Mouse (Mus musculus): ENCODE results near the gene Ddc.
A peak's percentile ranks its signal among the peaks of the same experiment; 100 is the strongest.

Gene Ddc

GRCm38 (mm10) chr11:11821387-11821975 is 76.5 kb downstream of the Ddc start:
- DNase-seq, result peak; percentile 58

GRCm38 (mm10) chr11:11820737-11821136 is 77.2 kb downstream of the Ddc start:
- DNase-seq, result no peak

- peak; percentile 88 for DNase-seq
Measured at GRCm38 (mm10) chr11:11820251-11820650, 77.7 kb downstream of the Ddc start.

GRCm38 (mm10) chr11:11819206-11819605 is 78.7 kb downstream of the Ddc start:
- no peak for DNase-seq

- no peak for DNase-seq
Measured at GRCm38 (mm10) chr11:11818797-11819196, 79.1 kb downstream of the Ddc start.

GRCm38 (mm10) chr11:11815737-11816136 is 82.2 kb downstream of the Ddc start:
- DNase-seq, result no peak

GRCm38 (mm10) chr11:11811906-11812480 is 86.0 kb downstream of the Ddc start:
- peak; percentile 83 for DNase-seq

- DNase-seq, result no peak
Measured at GRCm38 (mm10) chr11:11809404-11810175, 88.4 kb downstream of the Ddc start.

- peak; percentile 97 for DNase-seq
Measured at GRCm38 (mm10) chr11:11808820-11809403, 89.0 kb downstream of the Ddc start, which contains the start of gene Fignl1. TSS of gene Fignl1 (minus strand) at chr11:11808962.

- DNase-seq, result no peak
Measured at GRCm38 (mm10) chr11:11808035-11808819, 89.7 kb downstream of the Ddc start.

- DNase-seq, result no peak
Measured at GRCm38 (mm10) chr11:11805951-11806350, 92.0 kb downstream of the Ddc start.

- DNase-seq, result no peak
Measured at GRCm38 (mm10) chr11:11804421-11804820, 93.5 kb downstream of the Ddc start.

GRCm38 (mm10) chr11:11801067-11801466 is 96.9 kb downstream of the Ddc start:
- no peak for DNase-seq

GRCm38 (mm10) chr11:11800304-11800703 is 97.6 kb downstream of the Ddc start:
- DNase-seq, result no peak

GRCm38 (mm10) chr11:11798690-11799089 is 99.3 kb downstream of the Ddc start:
- DNase-seq, result no peak

- no peak for DNase-seq
Measured at GRCm38 (mm10) chr11:11794626-11795025, 103.3 kb downstream of the Ddc start.

- DNase-seq, result peak; percentile 83
Measured at GRCm38 (mm10) chr11:11788521-11788974, 109.4 kb downstream of the Ddc start.

GRCm38 (mm10) chr11:11785457-11785856 is 112.5 kb downstream of the Ddc start:
- DNase-seq, result no peak

GRCm38 (mm10) chr11:11781728-11782127 is 116.2 kb downstream of the Ddc start:
- DNase-seq, result no peak

- DNase-seq, result no peak
Measured at GRCm38 (mm10) chr11:11778345-11778744, 119.6 kb downstream of the Ddc start.

GRCm38 (mm10) chr11:11777796-11778195 is 120.1 kb downstream of the Ddc start:
- no peak for DNase-seq

GRCm38 (mm10) chr11:11777246-11777645 is 120.7 kb downstream of the Ddc start:
- no peak for DNase-seq

GRCm38 (mm10) chr11:11776822-11777174 is 121.1 kb downstream of the Ddc start:
- no peak for DNase-seq
